Mouse (Mus musculus): ENCODE measurements around the gene Mpo.

GRCm38 (mm10) chr11:87821502-87821901 lies 28.1 kb downstream of the Mpo start:
- no peak for TF ChIP-seq CTCF (IDR thresholded peaks at IDR 0.05; ENCODE audit: borderline replicate concordance, insufficient read depth, low read depth, low read length)
- no peak for TF ChIP-seq POLR2A (IDR thresholded peaks at IDR 0.05; ENCODE audit: borderline replicate concordance, insufficient read depth, low read length)
